Mouse (Mus musculus) bone marrow, adult 2 months (tissue): Measurements from ENCODE around the gene Slc25a33.

Source experiments
- CTCF ChIP-seq: fragments of 200-500 bp; IDR thresholded peaks from 2 replicates; pipeline ENCODE4 v1.5.1; 2011; ENCODE audit warnings: low read length, control low read depth; ENCODE audit not compliant: control insufficient read depth, insufficient read depth
- POLR2A ChIP-seq: fragments of 200-500 bp; IDR thresholded peaks from 2 replicates; pipeline ENCODE4 v1.6.1; 2011; ENCODE audit warnings: low read depth, mild to moderate bottlenecking, control low read depth, low read length, borderline replicate concordance; ENCODE audit not compliant: control insufficient read depth

- TF ChIP-seq CTCF (peak; percentile 46), POLR2A (no peak)
These were observed 54.4 kb downstream of the Slc25a33 start for GRCm38 (mm10) chr4:149719686-149720085.
